Mouse (Mus musculus): ENCODE results near the gene Aes. TPM values are rescaled to one million over a fixed set of nuclear protein-coding genes. Genes with fewer than 3 reads are reported as not detected.
A peak's percentile ranks its signal among the peaks of the same experiment; 100 is the strongest.

The Aes gene
- total RNA-seq, 2 experiments from 2014 or later, result 1,086 to 1,128 TPM

- intact Hi-C loops (cut with DNase I), result loop anchor here (2.0 kb wide), 1 partner anchor 40 kb away; no protein-coding TSS in a partner anchor
- no peak for DNase-seq (ENCODE audit: low spot score)
Measured at GRCm38 (mm10) chr10:81564734-81565133, 5.4 kb downstream of the Aes start.

GRCm38 (mm10) chr10:81565257-81566228 lies 6.3 kb downstream of the Aes start:
- intact Hi-C loops (cut with DNase I), result loop anchor here (2.0 kb wide), 1 partner anchor 39 kb away; no protein-coding TSS in a partner anchor

GRCm38 (mm10) chr10:81568381-81569191 lies 9.3 kb downstream of the Aes start:
- DNase-seq (ENCODE audit: low spot score), result no peak
- intact Hi-C loops (cut with DNase I), result no loop called here

More at GRCm38 (mm10) chr10:81565257-81566228, 6.3 kb downstream of the Aes start:
- DNase-seq (ENCODE audit: low spot score), result no peak

GRCm38 (mm10) chr10:81569507-81570237 lies 10.4 kb downstream of the Aes start:
- intact Hi-C loops (cut with DNase I), result no loop called here
- DNase-seq (ENCODE audit: low spot score), result no peak

- intact Hi-C loops (cut with DNase I), result no loop called here
- no peak for DNase-seq (ENCODE audit: low spot score)
Measured at GRCm38 (mm10) chr10:81570238-81570800, 11.0 kb downstream of the Aes start.

GRCm38 (mm10) chr10:81570831-81571500 lies 11.7 kb downstream of the Aes start:
- DNase-seq (ENCODE audit: low spot score), result peak; percentile 86
- intact Hi-C loops (cut with DNase I), result no loop called here

- peak; percentile 99 for DNase-seq (ENCODE audit: low spot score)
- intact Hi-C loops (cut with DNase I), result no loop called here
Measured at GRCm38 (mm10) chr10:81571501-81571876, 12.2 kb downstream of the Aes start.

- intact Hi-C loops (cut with DNase I), result loop anchor here (2.0 kb wide), 1 partner anchor 33 kb away; no protein-coding TSS in a partner anchor
- DNase-seq (ENCODE audit: low spot score), result no peak
Measured at GRCm38 (mm10) chr10:81572133-81572671, 12.9 kb downstream of the Aes start.

GRCm38 (mm10) chr10:81572975-81573374 lies 13.7 kb downstream of the Aes start:
- peak; percentile 66 for DNase-seq (ENCODE audit: low spot score)
- intact Hi-C loops (cut with DNase I), result loop anchor here (2.0 kb wide), 1 partner anchor 32 kb away; no protein-coding TSS in a partner anchor

- no peak for DNase-seq (ENCODE audit: low spot score)
- intact Hi-C loops (cut with DNase I), result loop anchor here (2.0 kb wide), 1 partner anchor 18 kb away; no protein-coding TSS in a partner anchor
Measured at GRCm38 (mm10) chr10:81574081-81575056, 15.1 kb downstream of the Aes start, which contains the start of gene Tle2. Gene Tle2 (plus strand): TSS chr10:81574561.

- DNase-seq (ENCODE audit: low spot score), result no peak
- intact Hi-C loops (cut with DNase I), result loop anchor here (2.0 kb wide), 1 partner anchor 18 kb away; no protein-coding TSS in a partner anchor
Measured at GRCm38 (mm10) chr10:81575208-81575631, 15.9 kb downstream of the Aes start.

- intact Hi-C loops (cut with DNase I), result loop anchor here (2.0 kb wide), 1 partner anchor 17 kb away; no protein-coding TSS in a partner anchor
- DNase-seq (ENCODE audit: low spot score), result no peak
Measured at GRCm38 (mm10) chr10:81575695-81576094, 16.4 kb downstream of the Aes start.

GRCm38 (mm10) chr10:81579967-81580366 lies 20.7 kb downstream of the Aes start:
- no peak for DNase-seq (ENCODE audit: low spot score)
- intact Hi-C loops (cut with DNase I), result no loop called here

GRCm38 (mm10) chr10:81580441-81581070 lies 21.3 kb downstream of the Aes start:
- DNase-seq (ENCODE audit: low spot score), result no peak
- intact Hi-C loops (cut with DNase I), result no loop called here

GRCm38 (mm10) chr10:81583347-81583746 lies 24.1 kb downstream of the Aes start:
- no peak for DNase-seq (ENCODE audit: low spot score)
- intact Hi-C loops (cut with DNase I), result no loop called here

GRCm38 (mm10) chr10:81588739-81589138 lies 29.5 kb downstream of the Aes start:
- intact Hi-C loops (cut with DNase I), result no loop called here
- DNase-seq (ENCODE audit: low spot score), result no peak

GRCm38 (mm10) chr10:81591846-81592245 lies 32.6 kb downstream of the Aes start:
- intact Hi-C loops (cut with DNase I), result loop anchor here (2.0 kb wide), 1 partner anchor 17 kb away; the partner anchor contains the start of gene Tle2
- no peak for DNase-seq (ENCODE audit: low spot score)

Measured in heart, postnatal 25 days (tissue).